Mouse (Mus musculus): Measurements from ENCODE around the gene Atp4b.

DNA sequence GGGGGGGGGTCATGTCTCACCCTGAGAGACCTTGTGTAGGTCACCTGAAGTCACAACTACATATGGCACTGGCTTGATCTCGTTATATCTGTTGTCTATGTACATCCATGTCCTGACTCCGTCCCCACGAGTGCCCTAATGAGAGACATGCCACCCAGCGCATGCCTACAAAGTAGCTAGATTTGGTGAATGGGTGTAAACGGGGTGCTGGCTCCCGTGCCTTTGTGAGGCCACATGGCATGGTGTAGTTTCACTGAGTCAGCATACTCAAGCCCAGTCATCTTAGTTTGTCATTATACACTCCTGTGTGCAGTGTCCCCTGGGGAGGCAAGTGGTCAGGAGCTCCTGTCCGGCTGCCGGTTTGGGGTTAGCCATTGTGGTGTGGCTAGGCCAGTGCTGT lies 56.0 kb downstream of the Atp4b start:
- TF ChIP-seq GATA1 (IDR thresholded peaks at IDR 0.05; ENCODE audit: low read length) = no peak
- TF ChIP-seq TAL1 (IDR thresholded peaks at IDR 0.05; ENCODE audit: low read length) = no peak

Data from erythroblast, embryonic 14.5 days (primary cell).